Mouse (Mus musculus): ENCODE measurements at regions not wholly inside any gene's neighbourhood (a gene's known extent, or its start where the extent isn't known, plus 50 kb on each side); places are given as distances from the start of the nearest gene placed in this dataset.

GRCm38 (mm10) chr17:85886237-85886636, 198.2 kb upstream of the Six2 start:
- TF ChIP-seq CTCF (IDR thresholded peaks at IDR 0.05; ENCODE audit: extremely low read depth, insufficient read length, insufficient replicate concordance, low read depth, low read length) (no peak), POLR2A (IDR thresholded peaks at IDR 0.05; ENCODE audit: low read depth, low read length) (no peak)
